Mouse (Mus musculus) left cerebral cortex, adult 8-10 months (tissue): ENCODE measurements around the gene Tmprss9. TPM values are rescaled to one million over a fixed set of nuclear protein-coding genes. Genes with fewer than 3 reads are reported as not detected.

Experiments used
- DNase-seq, 2 experiments: peaks; one replicate each; pipeline ENCODE4 v3.0.0; 2022; ENCODE audit warnings: low spot score in 2 of 2
- total RNA-seq, 4 experiments: library from RNA; stranded (reverse); gene quantifications; 2 replicates each; pipeline ENCODE4 v1.2.4; 2022

Gene Tmprss9
- total RNA-seq, 4 experiments from 2014 or later = 0.22 to 0.60 (median 0.39) TPM

- DNase-seq = no peak
Measured at GRCm38 (mm10) chr10:80843087-80843930, 28.3 kb upstream of the Tmprss9 start.

GRCm38 (mm10) chr10:80843931-80844547 is 27.6 kb upstream of the Tmprss9 start, which contains the start of gene Lingo3:
Gene Lingo3 (minus strand): TSS chr10:80844039.
- no peak for DNase-seq

GRCm38 (mm10) chr10:80845055-80845693 is 26.5 kb upstream of the Tmprss9 start:
- DNase-seq = no peak

GRCm38 (mm10) chr10:80845732-80846131 is 25.9 kb upstream of the Tmprss9 start:
- peak in 1 of 2 experiments; percentile 72 for DNase-seq

GRCm38 (mm10) chr10:80848571-80848970 is 23.1 kb upstream of the Tmprss9 start:
- DNase-seq = no peak

GRCm38 (mm10) chr10:80854913-80855748 is 16.5 kb upstream of the Tmprss9 start, which contains the start of the genes Lsm7 and Sppl2b:
Gene Lsm7 (minus strand): TSS chr10:80855209.
Gene Sppl2b (plus strand): TSS chr10:80855275.
- peak; percentile 90 to 95 for DNase-seq

GRCm38 (mm10) chr10:80855749-80856073 is 15.9 kb upstream of the Tmprss9 start:
- no peak for DNase-seq

- DNase-seq = no peak
Measured at GRCm38 (mm10) chr10:80856267-80856666, 15.4 kb upstream of the Tmprss9 start.

GRCm38 (mm10) chr10:80856908-80857307 is 14.7 kb upstream of the Tmprss9 start:
- no peak for DNase-seq

GRCm38 (mm10) chr10:80857386-80857785 is 14.3 kb upstream of the Tmprss9 start:
- DNase-seq = peak in 1 of 2 experiments; percentile 55

- no peak for DNase-seq
Measured at GRCm38 (mm10) chr10:80857848-80858247, 13.8 kb upstream of the Tmprss9 start.

- DNase-seq = no peak
Measured at GRCm38 (mm10) chr10:80858350-80858935, 13.2 kb upstream of the Tmprss9 start.

GRCm38 (mm10) chr10:80862305-80862704 is 9.3 kb upstream of the Tmprss9 start:
- no peak for DNase-seq

GRCm38 (mm10) chr10:80864446-80864845 is 7.2 kb upstream of the Tmprss9 start:
- DNase-seq = no peak

- no peak for DNase-seq
Measured at GRCm38 (mm10) chr10:80870993-80871392, 655 bp upstream of the Tmprss9 start.

- DNase-seq = no peak
Measured at GRCm38 (mm10) chr10:80874035-80874434, 2.4 kb downstream of the Tmprss9 start.

GRCm38 (mm10) chr10:80876028-80876427 is 4.4 kb downstream of the Tmprss9 start:
- DNase-seq = no peak

GRCm38 (mm10) chr10:80876594-80876993 is 4.9 kb downstream of the Tmprss9 start:
- DNase-seq = no peak

GRCm38 (mm10) chr10:80880131-80880641 is 8.5 kb downstream of the Tmprss9 start:
- no peak for DNase-seq

- no peak for DNase-seq
Measured at GRCm38 (mm10) chr10:80880901-80881300, 9.3 kb downstream of the Tmprss9 start.

GRCm38 (mm10) chr10:80881301-80881700 is 9.7 kb downstream of the Tmprss9 start:
- DNase-seq = no peak
